Mouse (Mus musculus) ES-E14 (cell line): ENCODE measurements around the gene Cd81. TPM values are rescaled to one million over a fixed set of nuclear protein-coding genes. Genes with fewer than 3 reads are reported as not detected.

Experiments
- DNase-seq: peaks from one replicate; pipeline ENCODE4 v3.0.0-alpha.2; 2013; ENCODE audit warnings: low read depth, low spot score
- H3K27ac ChIP-seq: 2 replicates; pipeline ENCODE4 v1.5.1; 2012; ENCODE audit warnings: low read depth, mild to moderate bottlenecking, low read length, moderate library complexity, mixed read lengths; ENCODE audit not compliant: poor library complexity, insufficient read depth, severe bottlenecking
- H3K36me3 ChIP-seq: 2 replicates; pipeline ENCODE4 v1.6.1; 2012; ENCODE audit warnings: mild to moderate bottlenecking, low read length, moderate library complexity, mixed read lengths; ENCODE audit not compliant: control insufficient read depth, poor library complexity, insufficient read depth, severe bottlenecking
- H3K4me1 ChIP-seq, 2 experiments: fragments of 150-350 bp in 1 of 2; sonication (generic) in 1 of 2; 2 replicates each; pipeline ENCODE4 v1.6.1; 2012; ENCODE audit warnings: low read length in 2 of 2, mild to moderate bottlenecking in 1 of 2, mixed read lengths in 1 of 2; ENCODE audit not compliant: control insufficient read depth in 2 of 2, insufficient read depth in 2 of 2, poor library complexity in 1 of 2
- H3K4me3 ChIP-seq, 2 experiments: fragments of 150-350 bp in 1 of 2; sonication (generic) in 1 of 2; 2 replicates each; pipeline ENCODE4 v1.5.1; 2012; ENCODE audit warnings: low read length in 2 of 2, low read depth in 1 of 2, mild to moderate bottlenecking in 1 of 2, mixed read lengths in 1 of 2; ENCODE audit not compliant: insufficient read depth in 1 of 2, poor library complexity in 1 of 2, severe bottlenecking in 1 of 2
- H3K9ac ChIP-seq: 2 replicates; pipeline ENCODE4 v1.6.1; 2012; ENCODE audit warnings: low read depth, mild to moderate bottlenecking, low read length, mixed read lengths; ENCODE audit not compliant: poor library complexity, insufficient read depth, severe bottlenecking
- H3K9me3 ChIP-seq: fragments of 150-350 bp; sonication (generic); 2 replicates; pipeline ENCODE4 v1.6.1; 2012; ENCODE audit warnings: low read depth, mild to moderate bottlenecking, low read length; ENCODE audit not compliant: control insufficient read depth, insufficient read depth
- CHD2 ChIP-seq: IDR thresholded peaks from 2 replicates; pipeline ENCODE4 v1.6.1; 2014; ENCODE audit warnings: mild to moderate bottlenecking, low read depth, low read length, inconsistent platforms
- HCFC1 ChIP-seq: IDR thresholded peaks from 2 replicates; pipeline ENCODE4 v1.6.1; 2012; ENCODE audit warnings: low read length, inconsistent platforms, borderline replicate concordance; ENCODE audit not compliant: insufficient read depth
- MAFK ChIP-seq: IDR thresholded peaks from 2 replicates; pipeline ENCODE4 v1.6.1; 2014; ENCODE audit warnings: mild to moderate bottlenecking, low read depth, low read length, inconsistent platforms; ENCODE audit not compliant: insufficient read depth
- ZC3H11A ChIP-seq: IDR thresholded peaks from 2 replicates; pipeline ENCODE4 v1.6.1; 2012; ENCODE audit warnings: low read depth, mild to moderate bottlenecking, inconsistent platforms, low read length, borderline replicate concordance
- ZNF384 ChIP-seq: IDR thresholded peaks from 2 replicates; pipeline ENCODE4 v1.6.1; 2012; ENCODE audit warnings: low read depth, low read length, inconsistent platforms
- in situ Hi-C, 2 experiments: fragments of 600-800 bp; cut with MboI; formaldehyde crosslinking; loops; one replicate each; pipeline ENCODE4 v1.15.1; 2025; ENCODE audit warnings: low sequenced_read_pairs in 2 of 2, inconsistent platforms in 1 of 2; ENCODE audit not compliant: unreplicated experiment in 2 of 2
- total RNA-seq: library from RNA; depleted of rRNA; stranded (reverse); fragments of 300-350 nt; gene quantifications from 2 replicates; pipeline ENCODE4 v1.2.3, GENCODE M21; 2012

Gene Cd81
- total RNA-seq, 1 experiment = 403 TPM

- H3K9me3 ChIP-seq = no peaks in the 10 kb centered on the region
- in situ Hi-C loops = no loop called here
Measured at GRCm38 (mm10) chr7:143065692-143066091, 13.2 kb downstream of the Cd81 start.

DNA sequence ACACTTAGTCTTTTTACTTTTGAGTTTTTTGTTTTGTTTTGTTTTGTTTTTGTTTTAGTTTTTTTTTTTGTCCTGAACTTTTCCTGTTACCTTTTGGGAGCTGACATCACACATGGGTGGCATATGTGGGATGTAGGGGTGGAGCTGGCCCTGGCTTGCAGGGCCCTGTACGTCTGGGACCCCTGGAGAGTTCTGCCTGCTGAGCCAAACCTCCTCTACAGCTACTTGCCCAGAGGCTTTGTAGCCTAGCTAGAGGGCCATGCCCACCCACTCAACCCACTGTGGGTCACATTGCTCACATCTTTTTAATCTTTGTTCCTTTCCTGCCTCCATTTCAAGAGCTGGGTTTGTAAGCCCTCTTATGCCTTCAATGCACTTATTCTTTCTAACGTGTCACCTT is 14.9 kb downstream of the Cd81 start:
- TF ChIP-seq MAFK (no peak), ZC3H11A (no peak), ZNF384 (no peak), CHD2 (no peak), HCFC1 (no peak)
- H3K4me3 ChIP-seq = 0 out of 4 replicates have a peak overlapping the region, but pooled peaks of 1 of the 2 experiments have one; percentile 3
- no peaks in the 10 kb centered on the region for H3K9me3 ChIP-seq
- no peak for DNase-seq
- in situ Hi-C loops = no loop called here
- peaks cover 1 to 22% of the 10 kb centered on the region in 2 experiments; a peak in 3 of 4 replicates for H3K4me1 ChIP-seq
- no peak overlapping the region for H3K27ac ChIP-seq
- H3K9ac ChIP-seq = no peak overlapping the region
- H3K36me3 ChIP-seq = peaks cover 60% of the 10 kb centered on the region

More at GRCm38 (mm10) chr7:143065692-143066091, 13.2 kb downstream of the Cd81 start:
- no peak overlapping the region for H3K9ac ChIP-seq
- H3K4me1 ChIP-seq = peaks cover 6 to 31% of the 10 kb centered on the region in 2 experiments; a peak in 3 of 4 replicates
- no peak overlapping the region for H3K4me3 ChIP-seq
- TF ChIP-seq HCFC1 (no peak), MAFK (no peak)
- DNase-seq = no peak
- H3K36me3 ChIP-seq = peaks cover 69% of the 10 kb centered on the region
- H3K27ac ChIP-seq = no peak overlapping the region

DNA sequence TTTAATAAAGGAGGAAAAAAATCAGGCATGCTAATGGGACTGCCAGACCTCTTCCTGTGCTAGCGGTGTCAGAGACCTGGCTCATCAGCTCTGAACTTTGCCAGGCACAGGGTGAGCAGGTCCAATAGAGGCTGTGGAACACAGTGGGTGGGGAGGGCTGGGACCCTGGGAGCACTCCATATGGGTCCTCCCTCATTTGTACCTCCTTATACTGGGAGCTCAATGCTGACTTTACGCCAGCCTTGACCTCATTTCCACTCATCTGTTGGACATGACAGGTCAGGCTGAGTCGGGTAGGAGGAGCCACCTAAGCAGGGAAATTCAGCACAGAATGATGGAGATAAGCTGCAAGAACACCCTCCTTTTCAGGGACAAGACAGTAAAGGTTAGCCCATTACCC is 15.4 kb downstream of the Cd81 start:
- DNase-seq = no peak
- Histone ChIP-seq H3K9ac (peak overlapping the region; percentile 78; the same call in 1 of the 2 replicates), H3K27ac (peak overlapping the region; percentile 89; the same call in 1 of the 2 replicates), H3K4me1 (peaks cover 0 to 19% of the 10 kb centered on the region in 2 experiments; a peak in 2 of 4 replicates), H3K36me3 (peaks cover 56% of the 10 kb centered on the region), H3K4me3 (peak overlapping the region; percentile 59 to 60; a peak in 2 of 4 replicates), H3K9me3 (no peaks in the 10 kb centered on the region)
- in situ Hi-C loops = no loop called here
- TF ChIP-seq HCFC1 (no peak), CHD2 (no peak)

DNA sequence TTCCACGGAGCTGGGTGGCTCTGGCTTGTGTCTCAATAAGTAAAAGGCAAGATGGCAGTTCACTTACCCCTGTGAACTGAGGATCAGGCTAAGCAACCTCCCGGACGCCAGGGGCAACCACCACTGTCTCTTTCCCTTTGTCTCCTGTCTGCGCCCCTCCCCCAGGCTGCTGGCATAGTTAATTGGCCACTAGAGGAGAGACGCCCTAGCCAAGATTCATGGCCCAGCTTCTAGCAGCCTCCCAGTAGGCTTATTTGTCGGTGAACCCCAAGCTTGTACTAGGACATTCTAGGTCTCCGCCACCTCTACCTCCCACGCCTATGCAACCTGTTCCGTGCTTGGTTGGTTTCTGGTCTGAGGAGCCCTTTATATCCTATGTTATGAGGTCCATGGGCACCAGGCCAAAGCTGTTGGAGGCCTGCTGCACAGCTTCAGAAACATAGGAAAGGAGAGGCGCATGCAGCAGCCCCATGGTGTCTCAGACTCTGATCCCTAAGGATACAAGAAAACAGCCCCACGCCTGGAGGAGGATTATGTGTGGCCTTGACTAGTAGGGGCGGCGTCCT is 15.9 kb downstream of the Cd81 start:
- DNase-seq = no peak
- H3K27ac ChIP-seq = peak overlapping the region; percentile 89
- in situ Hi-C loops = no loop called here
- peak overlapping the region; percentile 59 to 60 for H3K4me3 ChIP-seq
- H3K36me3 ChIP-seq = peaks cover 51% of the 10 kb centered on the region
- peak overlapping the region; percentile 78 for H3K9ac ChIP-seq
- TF ChIP-seq HCFC1 (no peak), MAFK (no peak), CHD2 (no peak), ZNF384 (no peak), ZC3H11A (no peak)
- H3K4me1 ChIP-seq = peaks cover 0 to 15% of the 10 kb centered on the region in 2 experiments; a peak in 1 of 4 replicates
- H3K9me3 ChIP-seq = no peaks in the 10 kb centered on the region
